Mouse (Mus musculus): ENCODE data around the gene Lyg1. TPM values are rescaled to one million over a fixed set of nuclear protein-coding genes. Genes with fewer than 3 reads are reported as not detected.

The Lyg1 gene
- polyA plus RNA-seq, 1 experiment from 2014 or later, result not detected

- Histone ChIP-seq H3K4me1 (ENCODE audit: control insufficient read depth, insufficient read depth, low read length) (no peaks in the 10 kb centered on the region), H3K36me3 (replicated peaks; ENCODE audit: control insufficient read depth, insufficient read depth, low read depth, low read length) (peaks cover 5% of the 10 kb centered on the region), H3K9ac (replicated peaks; ENCODE audit: low read length) (no peak overlapping the region), H3K4me2 (ENCODE audit: low read depth, low read length) (no peak overlapping the region), H3K27me3 (ENCODE audit: control insufficient read depth, insufficient read depth, low read length) (no peaks in the 10 kb centered on the region), H3K4me3 (ENCODE audit: low read depth, low read length) (no peak overlapping the region), H3K9me3 (replicated peaks; ENCODE audit: control insufficient read depth, low read length) (no peaks in the 10 kb centered on the region), H3K27ac (replicated peaks; ENCODE audit: low read depth, low read length) (no peak overlapping the region)
- 56% methylated on average over 6 of the region's 6 CpGs for WGBS
- DNase-seq (ENCODE audit: low spot score) (no peak), ATAC-seq (replicated peaks; ENCODE audit: insufficient number of reproducible peaks, low FRiP score, low TSS enrichment, low read depth) (no peak)
Observed at GRCm38 (mm10) chr1:37900288-37900687, 57.3 kb downstream of the Lyg1 start.

GRCm38 (mm10) chr1:37899816-37900215 is 57.7 kb downstream of the Lyg1 start:
- Histone ChIP-seq H3K9me3 (replicated peaks; ENCODE audit: control insufficient read depth, low read length) (no peaks in the 10 kb centered on the region), H3K4me1 (ENCODE audit: control insufficient read depth, insufficient read depth, low read length) (no peaks in the 10 kb centered on the region), H3K4me2 (ENCODE audit: low read depth, low read length) (no peak overlapping the region), H3K27me3 (ENCODE audit: control insufficient read depth, insufficient read depth, low read length) (no peaks in the 10 kb centered on the region), H3K9ac (replicated peaks; ENCODE audit: low read length) (no peak overlapping the region), H3K27ac (replicated peaks; ENCODE audit: low read depth, low read length) (no peak overlapping the region), H3K36me3 (replicated peaks; ENCODE audit: control insufficient read depth, insufficient read depth, low read depth, low read length) (peaks cover 5% of the 10 kb centered on the region), H3K4me3 (ENCODE audit: low read depth, low read length) (no peak overlapping the region)
- DNase-seq (ENCODE audit: low spot score) (no peak), ATAC-seq (replicated peaks; ENCODE audit: insufficient number of reproducible peaks, low FRiP score, low TSS enrichment, low read depth) (no peak)
- WGBS, result 78% methylated on average over 4 of the region's 4 CpGs

Other genes starting within 250 kb of the Lyg1 start
- 0.65 and 0.95 TPM in 2 replicates for gene 2010300C02Rik, start 237.7 kb downstream of the Lyg1 start, polyA plus RNA-seq (2014; fragmentation: Nextera tagmentation; extraction: Ambion mirVana)
- 7.0 and 8.8 TPM in 2 replicates for gene Tsga10, start 91.3 kb downstream of the Lyg1 start, polyA plus RNA-seq (2014; fragmentation: Nextera tagmentation; extraction: Ambion mirVana)
- 10.3 and 11.5 TPM in 2 replicates for gene Lipt1, start 86.0 kb downstream of the Lyg1 start, polyA plus RNA-seq (2014; fragmentation: Nextera tagmentation; extraction: Ambion mirVana)
- gene Mitd1, start 67.3 kb downstream of the Lyg1 start, polyA plus RNA-seq (2014; fragmentation: Nextera tagmentation; extraction: Ambion mirVana), result 28.5 and 30.9 TPM in 2 replicates
- gene Mrpl30, start 67.3 kb downstream of the Lyg1 start, polyA plus RNA-seq (2014; fragmentation: Nextera tagmentation; extraction: Ambion mirVana), result 243 and 271 TPM in 2 replicates
- not detected in 2 replicates for gene Lyg2, start 41.3 kb downstream of the Lyg1 start, polyA plus RNA-seq (2014; fragmentation: Nextera tagmentation; extraction: Ambion mirVana)
- 176 and 177 TPM in 2 replicates for gene Txndc9, start 40.1 kb upstream of the Lyg1 start, polyA plus RNA-seq (2014; fragmentation: Nextera tagmentation; extraction: Ambion mirVana)
- 28.6 and 33.3 TPM in 2 replicates for gene Eif5b, start 40.3 kb upstream of the Lyg1 start, polyA plus RNA-seq (2014; fragmentation: Nextera tagmentation; extraction: Ambion mirVana)
- gene Rev1, start 172.0 kb upstream of the Lyg1 start, polyA plus RNA-seq (2014; fragmentation: Nextera tagmentation; extraction: Ambion mirVana), result 26.3 and 32.8 TPM in 2 replicates

Measured in embryonic facial prominence, embryonic 11.5 days (tissue).